Mouse (Mus musculus): ENCODE measurements around the gene Hoxa7. TPM values are rescaled to one million over a fixed set of nuclear protein-coding genes. Genes with fewer than 3 reads are reported as not detected.

The Hoxa7 gene
- total RNA-seq, 2 experiments from 2014 or later, result not detected

DNA sequence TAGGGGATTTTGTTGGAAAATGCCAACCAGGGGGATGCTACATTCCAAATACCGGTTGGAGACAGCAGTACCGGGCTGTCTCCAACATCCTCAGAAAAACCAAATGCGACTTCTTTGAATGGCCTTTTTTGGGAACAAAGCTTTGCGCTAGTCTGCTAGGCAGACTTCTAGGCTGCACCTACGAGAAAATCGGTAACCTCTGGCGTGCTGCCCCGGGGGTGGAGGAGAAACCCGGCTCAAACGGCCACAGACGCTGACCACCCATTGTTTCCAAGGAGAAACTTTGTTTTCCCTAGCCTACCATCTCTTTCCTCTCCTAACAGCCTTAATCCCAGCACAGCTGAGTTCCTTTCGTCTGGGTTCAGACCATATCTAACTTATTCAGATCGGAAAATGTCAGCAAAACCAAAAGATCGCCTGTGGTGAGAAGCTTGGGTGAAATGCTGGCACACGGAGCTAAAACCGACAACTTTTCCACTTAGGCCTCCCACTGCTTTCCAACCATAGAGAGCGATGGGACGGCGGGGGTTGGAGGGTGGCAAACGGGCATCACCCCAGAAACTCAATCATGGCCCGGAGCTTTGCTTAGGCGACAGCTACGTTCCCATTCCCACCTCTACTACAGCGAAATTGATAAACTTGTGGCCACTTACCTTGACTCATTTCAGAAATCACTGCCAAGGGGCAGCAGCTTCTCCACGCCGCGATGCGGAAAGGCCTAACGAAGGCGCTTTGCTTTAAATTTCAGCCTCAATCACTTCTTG is 18.2 kb upstream of the Hoxa7 start:
- DNase-seq (ENCODE audit: extremely low spot score in 1 of 2, low spot score in 1 of 2), result no peak

DNA sequence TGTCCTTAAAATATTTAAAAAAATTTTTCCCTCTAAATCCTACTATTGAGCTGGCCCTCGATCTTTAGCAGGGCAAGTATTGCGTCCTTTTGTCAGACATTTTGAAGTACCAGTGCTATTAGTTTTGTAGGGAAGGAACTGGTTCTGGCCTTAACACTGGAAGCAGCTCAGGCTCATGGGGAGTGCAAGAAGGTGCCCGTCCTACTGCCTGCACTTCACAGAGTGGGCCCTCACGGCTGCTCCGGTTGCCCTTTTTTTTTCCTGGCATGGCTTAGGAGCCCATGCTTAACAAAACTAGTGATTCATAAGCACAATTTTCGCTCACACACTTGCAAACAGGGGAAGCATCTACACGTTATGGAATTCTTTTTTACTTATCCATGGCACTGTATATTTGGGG is 17.3 kb upstream of the Hoxa7 start:
- no peak for DNase-seq (ENCODE audit: extremely low spot score in 1 of 2, low spot score in 1 of 2)

DNA sequence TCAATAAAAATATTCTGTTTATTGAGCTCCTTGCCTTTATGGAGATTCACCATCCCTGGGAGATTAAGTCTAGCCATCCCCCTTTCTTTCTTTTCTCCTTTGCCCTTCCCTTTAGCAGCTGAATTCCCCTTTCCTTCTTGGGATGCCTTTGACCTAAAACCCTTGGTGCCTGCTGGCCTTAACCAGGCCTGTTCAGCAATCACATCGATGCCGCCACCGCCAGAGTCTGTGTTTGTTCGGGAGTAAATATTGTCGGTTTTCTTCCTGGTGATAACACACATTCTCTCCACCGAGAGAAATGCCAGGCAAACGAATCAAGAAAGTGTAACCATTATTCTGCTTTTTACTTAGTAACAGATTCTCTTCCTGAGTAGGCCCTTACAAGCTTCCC is 16.5 kb upstream of the Hoxa7 start:
- no peak for DNase-seq (ENCODE audit: extremely low spot score in 1 of 2, low spot score in 1 of 2)

DNA sequence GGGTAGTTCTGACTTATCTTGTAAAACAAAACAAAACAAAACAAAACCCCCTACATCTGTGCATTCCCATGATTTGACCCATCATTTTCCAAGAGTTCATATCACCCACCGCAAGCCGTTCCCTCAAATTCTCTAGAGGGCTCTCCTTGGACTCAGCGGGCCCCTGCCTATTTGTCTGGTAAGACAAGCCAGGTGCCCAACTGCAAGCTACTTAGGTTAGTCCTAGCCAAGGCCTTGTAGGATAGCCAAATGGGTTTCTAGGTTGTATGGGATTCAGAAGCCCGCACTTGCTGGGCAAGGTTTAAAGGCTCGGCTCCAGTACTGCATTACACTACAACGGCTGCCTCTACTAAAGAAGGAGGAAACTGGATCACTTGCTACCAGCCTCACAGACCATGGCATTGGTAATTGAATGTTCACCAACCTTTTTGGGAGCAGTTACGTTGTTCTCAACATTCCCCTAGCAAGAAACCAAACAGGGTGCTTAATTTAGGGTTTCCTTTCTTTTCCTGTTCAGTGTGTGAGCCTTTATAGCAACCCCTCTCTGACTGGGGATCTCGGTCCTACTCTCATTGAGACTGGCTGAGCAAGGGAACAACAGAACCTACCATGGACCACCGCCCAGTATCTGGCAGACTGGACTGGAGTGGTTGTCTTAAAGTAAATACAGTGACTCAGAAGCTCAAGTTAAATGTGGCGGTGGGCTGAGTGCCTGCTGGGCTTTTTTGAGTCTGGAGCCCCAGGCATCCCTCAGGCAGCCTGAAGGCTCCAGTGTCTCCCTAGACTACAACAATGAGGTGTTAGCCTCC is 15.9 kb upstream of the Hoxa7 start:
- DNase-seq (ENCODE audit: extremely low spot score in 1 of 2, low spot score in 1 of 2), result no peak

DNA sequence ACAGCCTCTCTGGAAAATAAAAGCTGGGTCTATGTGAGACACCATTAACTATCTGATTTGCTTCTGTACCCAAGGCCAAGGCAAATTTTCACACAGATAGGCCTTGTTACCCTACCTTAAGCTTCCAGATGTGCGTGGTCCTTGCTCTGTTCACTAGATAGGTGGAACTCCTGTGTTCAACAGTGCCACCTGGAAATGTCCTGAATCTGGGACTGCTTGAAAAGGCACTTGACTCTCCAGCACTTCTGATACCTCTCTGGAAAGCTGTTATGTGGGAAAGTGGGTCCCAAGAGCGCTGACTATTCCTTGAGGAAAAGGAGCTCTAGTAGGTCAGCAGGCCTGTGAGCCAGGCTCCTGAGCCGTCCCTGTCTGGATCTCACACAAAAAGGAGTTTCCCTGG is 15.2 kb upstream of the Hoxa7 start:
- no peak for DNase-seq (ENCODE audit: extremely low spot score in 1 of 2, low spot score in 1 of 2)

DNA sequence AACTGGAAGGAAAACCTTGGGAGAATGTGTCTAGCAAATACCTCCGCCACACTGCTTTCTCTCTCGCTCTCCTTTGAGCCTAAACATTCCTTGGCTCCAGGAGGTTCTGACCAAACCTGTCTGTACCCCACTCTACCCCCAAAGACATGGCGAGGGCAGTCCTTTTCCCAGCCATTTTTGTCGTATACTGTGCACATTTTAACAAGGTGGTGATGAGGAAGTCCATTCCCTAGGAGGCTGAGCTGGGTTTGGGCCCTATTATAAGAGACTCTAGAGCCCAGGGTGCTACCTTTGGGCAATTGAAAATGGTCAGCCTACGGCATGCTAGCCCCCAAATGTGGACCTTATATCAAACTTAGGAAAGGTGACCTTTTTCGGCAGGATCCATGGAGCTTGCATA is 14.2 kb upstream of the Hoxa7 start:
- no peak for DNase-seq (ENCODE audit: extremely low spot score in 1 of 2, low spot score in 1 of 2)

DNA sequence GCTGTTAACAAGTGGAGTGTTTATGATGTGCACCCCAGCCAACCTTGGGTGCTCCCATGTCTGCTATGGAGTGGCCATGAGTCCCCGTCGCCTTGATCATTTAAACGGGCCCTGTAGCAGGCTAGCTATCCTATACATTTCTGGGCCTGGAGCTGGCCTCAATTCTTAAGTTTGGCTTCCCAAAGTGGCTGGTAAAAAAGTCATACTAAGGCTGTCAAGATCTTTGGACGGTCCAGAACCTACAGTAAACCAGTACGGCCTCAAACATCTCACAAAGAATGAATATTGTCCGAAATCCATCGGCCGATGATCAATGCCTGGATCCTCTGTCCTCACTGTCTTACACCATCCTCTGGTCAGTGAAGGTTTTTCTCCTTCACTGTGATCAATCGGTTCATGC is 13.6 kb upstream of the Hoxa7 start:
- no peak for DNase-seq (ENCODE audit: extremely low spot score in 1 of 2, low spot score in 1 of 2)

DNA sequence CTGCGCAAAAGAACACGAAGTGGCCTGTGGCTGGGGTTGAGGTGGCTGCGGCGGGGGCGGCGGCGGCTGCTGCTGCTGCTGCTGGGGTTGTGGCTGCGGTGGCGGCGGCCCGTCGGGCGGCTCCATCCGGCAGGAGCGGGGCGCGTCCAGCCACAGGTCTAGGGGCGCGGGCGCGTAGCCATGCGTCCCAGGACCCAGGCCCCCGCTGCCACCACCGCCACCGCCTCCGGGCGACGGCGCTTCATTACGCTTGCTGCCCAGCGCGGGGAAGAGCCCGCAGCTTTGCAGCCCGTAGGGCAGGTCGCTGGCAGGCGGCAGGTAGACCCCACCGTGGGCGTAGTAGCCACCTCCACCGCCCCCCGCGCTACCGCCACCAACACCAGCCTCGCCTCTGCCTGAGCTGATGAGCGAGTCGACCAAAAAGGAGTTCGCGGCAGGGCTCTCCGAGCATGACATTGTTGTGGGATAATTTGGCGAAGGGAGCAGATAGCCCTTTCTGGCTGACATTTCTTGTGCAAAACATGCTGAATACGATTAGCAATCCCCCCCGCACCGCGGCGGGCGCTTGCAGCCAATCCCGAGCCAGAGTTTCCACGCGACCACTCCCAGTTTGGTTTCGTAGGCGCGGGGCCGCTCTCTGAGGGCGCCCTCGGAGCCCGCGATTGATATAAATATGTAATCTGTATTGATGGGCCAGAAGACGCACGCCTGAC is 12.9 kb upstream of the Hoxa7 start:
- no peak for DNase-seq (ENCODE audit: extremely low spot score in 1 of 2, low spot score in 1 of 2)

DNA sequence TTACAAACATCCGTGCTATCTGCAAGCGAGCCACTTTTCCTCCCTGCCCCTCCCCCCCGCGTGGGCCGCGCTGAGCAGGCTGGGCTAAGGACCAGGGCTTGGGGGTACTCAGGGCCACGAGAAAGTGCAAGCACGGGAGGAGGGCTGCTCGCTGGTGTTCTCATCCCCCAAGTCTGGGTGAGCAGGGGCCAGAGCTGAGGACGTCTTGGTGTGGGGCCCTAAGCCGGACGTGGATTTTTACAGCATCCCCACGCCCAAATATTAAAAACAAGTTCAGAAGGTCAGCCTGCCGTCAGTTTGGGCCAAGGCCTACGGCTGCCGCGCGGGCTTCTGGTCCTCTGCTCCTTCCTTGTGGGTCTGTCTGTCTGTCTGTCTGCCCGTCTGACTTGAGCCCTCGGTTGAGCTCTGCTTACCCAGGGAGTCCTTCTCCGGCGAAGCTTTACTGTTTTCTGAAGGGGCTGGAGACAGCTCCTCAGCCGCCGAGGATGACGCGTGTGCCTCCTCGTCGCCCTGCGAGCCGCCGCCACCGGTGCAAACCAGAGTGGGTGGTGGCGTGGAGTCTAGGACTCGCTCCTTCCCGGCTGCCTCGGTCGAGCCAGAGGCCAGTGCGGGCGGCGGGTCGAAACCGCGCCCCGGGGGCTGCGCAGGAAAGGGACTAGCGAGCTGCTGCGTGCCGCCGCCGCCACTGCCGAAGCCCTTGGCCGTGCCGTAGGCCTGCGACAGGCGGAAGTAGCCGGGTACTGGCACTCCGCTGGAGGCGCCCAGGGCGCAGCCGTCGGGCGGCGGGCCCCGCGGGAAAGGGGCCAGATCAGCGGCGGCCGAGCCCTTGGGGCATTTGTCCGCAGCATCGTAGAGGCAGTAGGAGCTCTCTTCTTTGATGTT is 12.1 kb upstream of the Hoxa7 start:
- no peak for DNase-seq (ENCODE audit: extremely low spot score in 1 of 2, low spot score in 1 of 2)

DNA sequence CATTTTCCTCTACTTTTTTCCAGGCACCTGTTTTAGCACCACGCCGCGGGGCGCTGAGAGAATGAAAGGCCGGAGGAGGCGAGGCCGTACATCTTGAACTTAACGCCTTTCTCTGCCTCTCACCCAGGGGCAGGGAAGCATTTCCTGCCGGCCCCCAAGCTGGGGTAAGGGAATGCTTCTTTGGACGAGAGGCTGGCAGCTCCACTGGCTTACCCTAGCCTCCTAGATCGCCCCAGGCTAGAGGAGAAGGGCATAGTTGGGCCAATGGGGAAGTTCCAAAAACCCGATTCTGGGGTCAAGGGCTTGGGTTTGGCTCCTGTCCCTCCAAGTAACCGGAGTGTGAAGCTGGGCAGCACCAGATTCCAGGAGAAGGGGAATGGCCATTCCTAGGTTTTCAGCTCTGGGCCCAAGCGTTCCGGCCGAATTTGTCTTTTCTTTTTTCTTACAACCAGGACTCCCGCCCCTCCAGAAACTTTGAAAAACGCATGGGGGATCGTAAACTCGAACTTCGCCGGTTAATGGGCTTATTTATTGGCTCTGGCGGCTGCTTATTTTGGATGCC is 11.4 kb upstream of the Hoxa7 start:
- no peak for DNase-seq (ENCODE audit: extremely low spot score in 1 of 2, low spot score in 1 of 2)

DNA sequence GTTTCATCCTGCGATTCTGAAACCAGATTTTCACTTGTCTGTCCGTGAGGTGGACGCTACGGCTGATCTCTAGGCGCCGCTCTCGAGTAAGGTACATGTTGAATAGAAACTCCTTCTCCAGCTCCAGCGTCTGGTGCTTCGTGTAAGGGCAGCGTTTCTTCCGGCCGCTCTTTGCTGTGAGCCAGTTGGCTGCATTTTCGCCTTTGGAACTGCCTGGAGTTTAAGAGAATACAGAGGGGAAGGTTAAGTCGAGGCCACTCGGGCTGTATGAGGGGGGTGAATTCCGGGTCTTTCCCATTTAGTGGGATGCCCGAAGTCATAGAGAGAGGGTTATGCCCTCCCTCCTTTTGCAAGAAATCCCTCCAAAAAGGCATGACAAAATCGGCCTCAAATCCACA is 10.9 kb upstream of the Hoxa7 start:
- DNase-seq (ENCODE audit: extremely low spot score in 1 of 2, low spot score in 1 of 2), result no peak

DNA sequence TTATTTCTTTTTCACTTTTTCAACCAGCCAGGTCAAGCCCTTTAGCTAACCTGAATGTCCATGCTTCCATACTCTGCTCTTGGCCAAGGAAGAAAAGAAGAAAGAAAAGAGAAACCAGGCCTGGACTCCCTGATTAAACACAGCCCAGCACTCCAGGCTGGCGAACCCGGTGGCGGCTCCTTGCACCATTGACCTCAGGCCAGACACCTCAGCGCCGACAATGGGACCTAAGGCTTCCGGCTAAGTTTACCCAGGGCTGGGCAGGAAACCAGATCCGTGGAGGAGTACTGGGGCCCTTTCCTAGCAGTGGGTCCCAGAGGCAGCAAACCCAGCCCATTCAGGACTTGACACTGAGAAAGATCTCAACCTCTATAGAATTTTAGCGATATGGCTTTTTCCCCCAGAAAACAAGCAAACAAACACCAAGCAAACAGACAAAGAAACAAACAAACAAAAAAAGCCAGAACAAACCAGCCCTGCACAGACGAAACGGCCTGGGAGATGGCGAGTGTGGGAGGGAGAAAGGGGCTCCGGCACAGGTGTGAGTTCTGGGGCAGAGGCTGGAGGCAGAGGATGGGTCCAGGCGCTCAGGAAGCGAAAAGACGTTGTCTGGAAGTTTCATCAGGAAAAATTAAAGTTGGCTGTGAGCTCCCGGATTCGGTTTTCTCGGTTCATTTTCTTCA is 10.4 kb upstream of the Hoxa7 start:
- DNase-seq (ENCODE audit: extremely low spot score in 1 of 2, low spot score in 1 of 2), result no peak

DNA sequence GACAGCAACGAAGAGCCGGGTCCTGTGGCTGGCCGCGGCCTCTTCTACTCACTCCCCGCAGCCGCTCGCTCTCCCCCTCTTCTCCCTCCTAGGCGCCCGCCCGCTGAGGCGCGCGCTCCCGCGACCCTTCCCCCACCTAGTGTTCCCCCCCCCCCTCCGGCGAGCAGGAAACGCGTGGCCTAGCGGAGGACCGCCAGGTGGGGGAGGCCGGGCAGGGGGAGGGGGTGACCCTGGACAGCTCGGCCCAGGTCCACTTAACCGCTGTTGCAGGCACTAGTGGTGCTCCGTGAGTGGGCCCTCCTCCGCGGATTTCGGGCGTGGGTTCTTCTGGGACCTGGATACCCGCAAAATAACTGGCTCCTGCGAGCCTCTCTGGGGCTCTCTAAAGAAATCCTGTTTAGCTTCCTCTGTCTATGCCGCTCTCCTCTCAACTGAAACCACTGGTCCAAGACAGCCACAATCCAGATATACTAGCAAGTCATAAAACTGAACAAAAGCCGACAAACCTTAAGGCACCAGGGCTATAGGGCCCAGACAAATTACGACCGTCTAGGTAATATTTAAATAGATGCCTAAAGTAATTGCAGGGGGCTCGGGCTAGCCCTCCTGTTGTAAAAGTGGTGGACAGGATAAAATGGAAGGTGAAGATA is 9.0 kb upstream of the Hoxa7 start, which contains the start of gene Hoxa9:
Gene Hoxa9 (minus strand): TSS at position 574 of the 650 bp plus-strand sequence.
- DNase-seq (ENCODE audit: extremely low spot score in 1 of 2, low spot score in 1 of 2), result no peak

DNA sequence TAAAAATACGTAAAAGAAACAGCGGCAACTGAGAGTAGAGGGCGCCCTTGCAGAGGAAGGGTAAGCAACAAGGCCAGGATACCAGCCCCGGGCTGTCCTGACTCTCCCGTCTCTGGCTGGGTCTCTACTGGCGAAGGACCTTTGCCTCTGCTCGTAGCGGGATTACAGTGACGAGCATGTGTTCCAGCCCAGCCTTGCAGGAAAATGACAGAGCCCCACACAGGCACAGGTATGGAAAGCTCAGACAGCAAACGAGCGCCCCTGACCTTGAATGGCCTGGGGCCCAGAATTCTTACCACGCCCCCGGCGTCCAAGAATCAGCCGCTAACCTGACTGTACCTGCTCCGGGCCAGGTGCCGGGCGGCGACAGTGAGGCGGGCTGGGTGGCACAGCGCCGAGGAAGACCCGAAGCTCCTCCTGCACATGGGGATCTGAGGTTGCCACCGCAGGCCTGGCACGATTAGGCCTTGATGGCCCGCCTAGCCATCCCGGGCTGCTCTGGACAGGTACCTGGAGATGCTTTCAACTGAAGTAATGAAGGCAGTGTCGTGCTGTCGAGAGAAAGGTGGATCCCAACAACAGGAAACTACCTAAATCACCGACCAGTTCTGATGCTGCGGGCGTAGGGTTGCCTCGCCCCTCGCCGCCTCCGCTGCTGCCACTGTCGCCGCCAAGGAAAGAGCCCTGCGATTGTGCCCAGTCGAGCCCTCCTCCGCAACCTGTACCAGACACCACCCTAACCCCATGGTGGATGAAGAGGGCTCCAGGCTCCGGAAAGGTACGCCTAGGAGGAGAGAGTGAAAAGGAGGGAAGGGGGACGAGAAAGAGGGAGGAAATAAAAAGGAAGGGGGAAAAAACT is 8.1 kb upstream of the Hoxa7 start:
- no peak for DNase-seq (ENCODE audit: extremely low spot score in 1 of 2, low spot score in 1 of 2)

DNA sequence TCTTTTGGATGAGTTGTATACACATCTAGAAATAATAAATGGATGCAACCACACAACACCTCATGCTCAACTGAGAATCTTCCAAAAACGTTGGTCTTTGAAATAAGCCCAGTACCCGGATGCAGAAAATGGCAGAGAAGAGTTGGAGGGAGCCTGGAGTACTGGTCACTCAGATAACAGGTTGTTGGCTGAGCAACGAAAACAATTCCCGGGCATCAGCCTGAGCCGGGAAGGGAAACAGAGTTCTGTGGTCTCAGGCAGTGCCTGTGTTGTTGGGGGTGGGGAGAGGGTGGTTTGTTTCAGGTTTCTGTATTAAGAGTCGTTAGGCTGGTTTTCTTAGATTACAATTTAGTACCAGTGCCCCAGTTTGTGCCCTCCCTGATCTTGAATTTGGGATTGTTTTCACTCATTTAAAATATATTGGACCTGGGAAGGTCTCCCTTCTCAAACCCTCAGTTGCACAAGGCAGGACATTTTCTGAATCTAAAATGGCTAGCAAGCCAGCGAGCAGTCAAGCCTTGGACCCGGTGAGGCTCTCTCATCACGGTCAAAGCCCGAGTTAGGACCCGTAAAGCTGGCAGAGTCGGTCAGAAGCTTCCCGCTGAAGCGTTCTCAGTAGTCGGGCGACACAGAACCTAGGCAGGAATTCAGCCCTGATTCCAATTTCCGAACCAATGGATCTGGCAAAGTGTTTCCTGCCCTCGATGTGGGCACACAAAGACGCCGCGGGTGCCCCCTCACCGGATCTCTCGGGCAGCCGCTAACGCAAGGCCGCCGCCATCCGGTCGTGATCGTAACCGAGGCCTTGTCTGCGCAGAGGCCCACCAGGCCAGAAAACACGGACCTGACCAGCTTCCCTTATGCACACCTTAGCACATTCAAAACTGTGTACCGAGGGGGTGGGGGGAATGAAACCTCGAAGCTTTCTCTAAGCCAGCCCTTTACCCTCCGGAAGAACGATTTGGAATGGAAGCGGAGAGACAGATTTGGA is 7.1 kb upstream of the Hoxa7 start:
- DNase-seq (ENCODE audit: extremely low spot score in 1 of 2, low spot score in 1 of 2), result no peak

DNA sequence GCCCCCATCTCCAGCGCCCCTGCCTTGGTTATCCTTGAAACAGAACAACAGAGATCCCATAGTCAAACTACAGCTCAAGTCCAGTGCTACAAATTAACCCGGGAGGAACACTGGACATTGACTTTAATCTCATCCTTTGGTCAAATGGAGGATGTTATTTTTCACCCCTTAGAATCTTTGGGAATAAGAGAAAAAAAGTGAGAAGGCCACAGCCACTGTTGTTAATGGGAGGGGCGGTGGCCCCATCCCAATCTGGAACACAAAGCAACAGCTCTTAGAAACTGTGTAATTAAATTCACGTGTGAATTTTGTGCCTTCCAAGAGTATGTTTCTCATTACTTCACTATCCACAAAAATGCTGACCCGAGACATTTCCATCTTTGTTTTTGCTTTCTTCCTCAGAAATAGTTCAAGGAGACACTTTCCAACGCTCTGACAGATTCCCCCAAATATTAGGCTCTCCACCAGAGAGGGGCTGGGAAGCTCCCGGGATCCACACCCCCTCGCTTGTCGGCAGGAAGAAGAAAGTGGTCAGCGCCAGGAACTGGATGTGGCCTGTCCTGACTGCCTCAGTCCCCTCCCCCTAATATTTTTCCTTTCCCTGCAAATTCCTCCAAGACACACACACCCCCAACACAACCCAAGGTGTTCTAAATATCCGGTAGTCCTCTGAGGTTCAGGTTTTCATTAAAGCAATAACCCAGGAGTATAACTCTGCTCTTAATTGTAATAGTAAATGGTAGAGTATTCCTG is 6.0 kb upstream of the Hoxa7 start:
- no peak for DNase-seq (ENCODE audit: extremely low spot score in 1 of 2, low spot score in 1 of 2)

Measured in layer of hippocampus, postnatal 25 days (tissue).